Mouse (Mus musculus): ENCODE results near the gene Boll.

The Boll gene

GRCm38 (mm10) chr1:55201850-55202752 is 161.2 kb downstream of the Boll start:
- no peak for DNase-seq

GRCm38 (mm10) chr1:55198719-55199118 is 164.6 kb downstream of the Boll start:
- DNase-seq = no peak
